Mouse (Mus musculus) layer of hippocampus, adult 11-12 months (tissue): Measurements from ENCODE around the gene Atxn1.

Experiments used
- DNase-seq: peaks from one replicate; pipeline ENCODE4 v3.0.0; 2022; ENCODE audit warnings: low spot score

Gene Atxn1

GRCm38 (mm10) chr13:45861885-45862605 lies 102.8 kb downstream of the Atxn1 start:
- DNase-seq = no peak

- no peak for DNase-seq
Observed at GRCm38 (mm10) chr13:45861098-45861580, 103.7 kb downstream of the Atxn1 start.

GRCm38 (mm10) chr13:45859081-45859709 lies 105.6 kb downstream of the Atxn1 start:
- no peak for DNase-seq

GRCm38 (mm10) chr13:45857416-45857815 lies 107.4 kb downstream of the Atxn1 start:
- no peak for DNase-seq

GRCm38 (mm10) chr13:45854531-45854930 lies 110.3 kb downstream of the Atxn1 start:
- no peak for DNase-seq

GRCm38 (mm10) chr13:45853691-45854090 lies 111.1 kb downstream of the Atxn1 start:
- no peak for DNase-seq

GRCm38 (mm10) chr13:45852288-45852687 lies 112.5 kb downstream of the Atxn1 start:
- DNase-seq = no peak

GRCm38 (mm10) chr13:45851746-45852145 lies 113.1 kb downstream of the Atxn1 start:
- DNase-seq = no peak

- no peak for DNase-seq
Observed at GRCm38 (mm10) chr13:45851156-45851555, 113.7 kb downstream of the Atxn1 start.

- no peak for DNase-seq
Observed at GRCm38 (mm10) chr13:45850181-45850974, 114.4 kb downstream of the Atxn1 start.

GRCm38 (mm10) chr13:45849145-45850023 lies 115.4 kb downstream of the Atxn1 start:
- DNase-seq = no peak

- no peak for DNase-seq
Observed at GRCm38 (mm10) chr13:45842511-45843055, 122.2 kb downstream of the Atxn1 start.

GRCm38 (mm10) chr13:45839901-45840300 lies 124.9 kb downstream of the Atxn1 start:
- DNase-seq = no peak

- DNase-seq = no peak
Observed at GRCm38 (mm10) chr13:45837609-45838220, 127.1 kb downstream of the Atxn1 start.

- DNase-seq = no peak
Observed at GRCm38 (mm10) chr13:45836377-45837054, 128.3 kb downstream of the Atxn1 start.

- DNase-seq = no peak
Observed at GRCm38 (mm10) chr13:45834300-45834699, 130.5 kb downstream of the Atxn1 start.

- DNase-seq = no peak
Observed at GRCm38 (mm10) chr13:45832695-45833350, 132.0 kb downstream of the Atxn1 start.

- no peak for DNase-seq
Observed at GRCm38 (mm10) chr13:45829341-45829936, 135.4 kb downstream of the Atxn1 start.

- no peak for DNase-seq
Observed at GRCm38 (mm10) chr13:45828035-45828434, 136.8 kb downstream of the Atxn1 start.
